Mouse (Mus musculus): ENCODE data around the gene Traf3ip1. TPM values are rescaled to one million over a fixed set of nuclear protein-coding genes. Genes with fewer than 3 reads are reported as not detected.

The Traf3ip1 gene
- 4.7 and 5.7 TPM in 2 replicates for polyA plus RNA-seq (2012; rRNA removed; ENCODE audit: low replicate concordance)

GRCm38 (mm10) chr1:91494457-91495140, at the start of gene Traf3ip1:
Traf3ip1 (plus strand) TSS chr1:91494647.

DNA sequence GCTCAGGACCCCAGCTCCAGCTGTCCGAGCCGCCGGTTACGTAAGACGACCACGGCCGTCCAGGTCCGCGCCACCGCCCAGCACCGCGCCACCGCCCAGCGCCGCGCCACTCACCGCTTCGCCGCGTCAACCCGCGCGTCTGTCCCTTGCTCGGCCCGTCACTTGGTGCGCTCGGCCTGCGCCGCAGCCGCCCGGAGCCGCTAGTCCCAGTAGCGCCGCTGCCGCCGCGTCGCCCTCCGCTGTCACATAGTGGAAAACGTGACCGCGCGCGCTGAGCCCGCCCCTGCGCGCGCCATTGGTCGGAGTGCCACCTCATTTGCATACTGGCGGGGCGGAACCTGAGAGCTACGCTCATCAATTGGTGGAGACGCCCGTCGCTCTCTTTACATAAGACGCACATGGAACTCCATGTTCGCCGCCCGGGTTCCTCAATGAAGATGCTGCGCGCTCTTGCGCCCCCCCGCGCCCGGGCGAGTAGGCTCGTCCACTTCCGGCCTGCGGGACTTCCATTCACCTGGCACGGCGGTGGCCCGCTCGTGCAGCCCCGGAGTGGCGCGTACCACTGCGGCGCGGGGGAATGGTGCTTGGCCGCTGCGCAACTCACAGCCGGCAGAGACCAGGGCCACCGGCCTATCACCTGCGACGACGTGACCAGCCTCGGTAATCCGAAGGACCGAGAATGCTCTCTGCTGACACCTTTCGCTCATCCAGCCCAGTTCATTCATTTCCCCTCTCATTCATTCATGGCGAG, 35.2 kb upstream of the Traf3ip1 start, which contains the start of gene Per2:
Gene Per2 (minus strand): TSS at position 266 of the 751 bp plus-strand sequence.

GRCm38 (mm10) chr1:91540271-91540826, 45.9 kb downstream of the Traf3ip1 start, which contains the start of gene Asb1:
Asb1 (plus strand) TSS chr1:91540544.

Other genes with a start within 250 kb of the Traf3ip1 start
- 33.9 and 55.3 TPM in 2 replicates for gene Ube2f, start 244.3 kb upstream of the Traf3ip1 start, polyA plus RNA-seq (2012; rRNA removed; ENCODE audit: low replicate concordance)
- 22.5 and 30.5 TPM in 2 replicates for gene Scly, start 196.3 kb upstream of the Traf3ip1 start, polyA plus RNA-seq (2012; rRNA removed; ENCODE audit: low replicate concordance)
- 0.09 and 0.39 TPM in 2 replicates for gene Espnl, start 172.6 kb upstream of the Traf3ip1 start, polyA plus RNA-seq (2012; rRNA removed; ENCODE audit: low replicate concordance)
- gene Klhl30, start 143.6 kb upstream of the Traf3ip1 start, polyA plus RNA-seq (2012; rRNA removed; ENCODE audit: low replicate concordance): 0.49 and 20.0 TPM in 2 replicates
- 0.16 and 0.37 TPM in 2 replicates for gene Erfe, start 128.2 kb upstream of the Traf3ip1 start, polyA plus RNA-seq (2012; rRNA removed; ENCODE audit: low replicate concordance)
- 49.6 and 53.5 TPM in 2 replicates for gene Ilkap, start 95.8 kb upstream of the Traf3ip1 start, polyA plus RNA-seq (2012; rRNA removed; ENCODE audit: low replicate concordance)
- gene Hes6, start 80.6 kb upstream of the Traf3ip1 start, polyA plus RNA-seq (2012; rRNA removed; ENCODE audit: low replicate concordance): 32.4 and 59.6 TPM in 2 replicates
- gene Per2, start 35.3 kb upstream of the Traf3ip1 start, polyA plus RNA-seq (2012; rRNA removed; ENCODE audit: low replicate concordance): 10.6 TPM in 2 replicates
- gene Asb1, start 45.9 kb downstream of the Traf3ip1 start, polyA plus RNA-seq (2012; rRNA removed; ENCODE audit: low replicate concordance): 6.4 and 10.7 TPM in 2 replicates

Data from mammary gland, adult 2 months (tissue).